Mouse (Mus musculus) lung, postnatal 4 days (tissue): Measurements from ENCODE around the gene Kdm6a.

Experiments used
- DNase-seq, 2 experiments: peaks; one replicate each; pipeline ENCODE4 v3.0.0; 2021

Gene Kdm6a

DNA sequence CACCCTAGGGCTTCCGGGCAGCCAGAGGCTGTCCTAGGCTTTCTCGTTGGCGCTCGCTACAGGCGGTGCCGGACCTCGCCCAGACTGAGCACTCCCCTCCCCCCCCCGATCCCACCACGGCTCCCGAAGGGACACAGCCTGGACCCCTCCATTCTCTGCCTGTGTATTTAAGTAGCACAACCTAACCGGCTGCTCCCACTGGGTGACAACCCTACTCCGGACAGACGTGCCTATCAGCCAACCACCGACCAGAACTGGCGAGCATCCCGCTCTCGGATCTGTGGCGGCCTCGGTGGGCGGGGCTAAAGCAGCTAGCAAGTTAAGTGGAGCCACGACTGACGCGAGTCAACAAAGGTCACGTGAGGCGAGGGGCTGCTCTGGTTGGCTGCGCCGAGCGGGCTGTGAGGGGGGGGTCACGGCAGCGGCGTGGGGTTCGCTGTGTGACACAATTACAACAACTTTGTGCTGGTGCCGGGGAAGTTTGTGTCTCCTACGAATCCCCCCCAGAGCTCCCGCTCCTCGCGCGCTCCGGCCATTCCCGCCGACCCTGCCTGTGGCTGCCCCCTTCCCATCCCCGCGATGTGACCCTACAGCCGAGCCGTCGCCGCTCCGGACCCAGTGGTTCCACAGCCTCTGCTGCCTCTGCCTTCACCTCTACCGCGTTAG is at the start of gene Kdm6a:
Gene Kdm6a (plus strand): TSS at position 384 of the 666 bp plus-strand sequence.
- DNase-seq, result peak; percentile 99 to 100

DNA sequence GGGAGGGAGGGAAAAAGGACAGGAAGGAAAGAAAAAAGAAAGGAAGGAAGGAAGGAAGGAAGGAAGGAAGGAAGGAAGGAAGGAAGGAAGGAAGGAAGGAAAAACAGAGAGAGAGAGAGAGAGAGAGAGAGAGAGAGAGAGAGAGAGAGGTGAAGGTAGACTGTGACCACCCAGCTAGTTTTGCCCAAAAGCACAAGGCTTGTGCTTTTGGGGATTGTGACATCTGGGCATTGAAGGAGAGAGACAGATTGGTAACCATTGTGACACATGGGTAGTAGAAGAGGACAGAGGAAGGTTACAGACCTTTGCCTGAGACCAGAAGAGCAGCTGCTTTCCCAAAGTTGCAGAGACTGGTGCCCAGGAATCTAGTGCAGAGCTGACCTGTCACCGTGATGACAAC is 16.8 kb upstream of the Kdm6a start, which contains the start of gene Dusp21:
Gene Dusp21 (plus strand): TSS at position 301 of the 400 bp plus-strand sequence.
- no peak for DNase-seq

DNA sequence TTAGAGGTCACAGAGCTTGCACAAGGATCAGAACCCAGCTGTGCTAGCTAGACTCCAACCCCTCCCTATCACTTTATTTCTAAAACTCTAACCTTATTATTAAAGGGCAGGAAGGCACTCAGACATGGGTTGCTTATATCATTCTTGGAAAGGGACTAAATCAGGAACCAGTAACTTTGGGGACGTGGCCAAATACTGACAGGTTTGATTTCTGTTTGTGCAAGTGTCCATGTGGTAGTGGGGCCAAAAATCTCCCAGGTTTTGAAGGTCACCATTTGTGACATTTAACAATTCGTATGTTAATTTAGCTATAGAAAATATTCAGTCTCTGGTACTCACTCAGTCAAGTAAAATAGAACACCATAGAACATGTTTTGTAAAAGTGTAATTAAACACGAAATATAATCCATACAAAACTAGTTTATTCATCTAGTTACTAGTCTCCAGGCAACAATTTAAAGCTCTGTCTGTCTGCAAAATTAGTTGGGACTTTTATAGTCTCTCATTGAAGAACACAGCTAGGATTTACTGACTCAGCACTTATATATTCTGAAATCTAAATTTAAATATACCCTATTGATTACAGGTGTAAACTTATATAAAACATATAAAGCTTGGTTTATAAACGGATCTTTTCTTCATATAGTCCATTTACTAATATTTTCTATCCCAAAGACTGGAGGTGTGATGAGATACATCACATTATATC is 1.5 kb upstream of the Kdm6a start:
- DNase-seq, result no peak

DNA sequence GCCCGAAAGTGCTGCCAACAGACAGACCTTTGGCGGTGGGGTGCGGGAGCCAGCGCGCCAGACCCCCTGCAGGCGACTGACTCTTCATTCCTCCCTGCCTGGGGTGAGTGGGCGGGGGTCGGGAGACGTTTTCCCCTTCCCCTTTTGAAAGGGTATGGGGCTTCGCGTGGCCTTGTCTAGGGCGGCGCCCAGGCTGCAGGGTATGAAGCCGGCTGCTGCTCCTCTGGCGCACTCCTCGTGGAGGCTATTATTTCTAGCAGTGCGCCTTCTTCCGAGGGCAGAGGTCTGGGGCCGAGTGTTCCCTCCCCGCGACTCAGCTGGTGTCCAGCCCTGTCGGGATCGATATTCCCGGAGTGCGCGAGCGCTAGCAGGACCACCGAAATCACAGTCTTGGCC is 581 bp upstream of the Kdm6a start:
- DNase-seq, result no peak

DNA sequence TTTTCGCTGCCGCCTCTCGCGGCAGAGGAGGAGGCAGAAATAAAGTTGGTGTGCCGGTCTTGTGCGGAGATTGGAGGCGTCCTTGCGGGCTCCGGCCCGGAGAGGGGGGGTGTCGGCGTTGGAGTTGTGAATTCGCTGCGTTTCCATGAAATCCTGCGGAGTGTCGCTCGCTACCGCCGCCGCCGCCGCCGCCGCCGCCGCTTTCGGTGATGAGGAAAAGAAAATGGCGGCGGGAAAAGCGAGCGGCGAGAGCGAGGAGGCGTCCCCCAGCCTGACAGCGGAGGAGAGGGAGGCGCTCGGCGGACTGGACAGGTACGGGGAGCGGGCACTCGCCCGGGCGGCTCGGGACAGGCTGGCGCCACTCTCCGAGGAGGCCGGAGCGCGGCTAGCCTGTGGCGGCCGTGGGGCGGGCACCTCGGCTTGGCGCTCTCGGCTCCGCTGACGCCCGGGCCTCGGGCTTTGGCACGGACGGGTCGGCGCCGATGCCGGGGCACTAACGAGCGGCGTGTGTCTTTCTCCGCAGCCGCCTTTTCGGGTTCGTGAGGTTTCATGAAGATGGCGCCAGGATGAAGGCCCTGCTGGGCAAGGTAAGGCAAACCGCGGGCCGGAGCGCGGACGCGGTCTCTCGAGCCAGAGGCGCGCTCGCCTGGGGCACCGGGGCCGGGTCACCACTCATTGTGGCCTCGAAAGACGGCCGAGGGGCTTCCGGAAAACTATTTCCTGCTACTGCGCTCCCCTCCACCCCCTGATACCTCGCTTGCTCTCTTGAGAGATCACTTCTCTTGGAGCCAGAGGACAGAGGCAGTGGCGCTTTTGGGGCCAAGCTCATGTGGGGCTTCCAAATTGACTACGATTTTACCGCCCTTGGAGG is 721 bp downstream of the Kdm6a start:
- DNase-seq, result peak; percentile 67 to 79

DNA sequence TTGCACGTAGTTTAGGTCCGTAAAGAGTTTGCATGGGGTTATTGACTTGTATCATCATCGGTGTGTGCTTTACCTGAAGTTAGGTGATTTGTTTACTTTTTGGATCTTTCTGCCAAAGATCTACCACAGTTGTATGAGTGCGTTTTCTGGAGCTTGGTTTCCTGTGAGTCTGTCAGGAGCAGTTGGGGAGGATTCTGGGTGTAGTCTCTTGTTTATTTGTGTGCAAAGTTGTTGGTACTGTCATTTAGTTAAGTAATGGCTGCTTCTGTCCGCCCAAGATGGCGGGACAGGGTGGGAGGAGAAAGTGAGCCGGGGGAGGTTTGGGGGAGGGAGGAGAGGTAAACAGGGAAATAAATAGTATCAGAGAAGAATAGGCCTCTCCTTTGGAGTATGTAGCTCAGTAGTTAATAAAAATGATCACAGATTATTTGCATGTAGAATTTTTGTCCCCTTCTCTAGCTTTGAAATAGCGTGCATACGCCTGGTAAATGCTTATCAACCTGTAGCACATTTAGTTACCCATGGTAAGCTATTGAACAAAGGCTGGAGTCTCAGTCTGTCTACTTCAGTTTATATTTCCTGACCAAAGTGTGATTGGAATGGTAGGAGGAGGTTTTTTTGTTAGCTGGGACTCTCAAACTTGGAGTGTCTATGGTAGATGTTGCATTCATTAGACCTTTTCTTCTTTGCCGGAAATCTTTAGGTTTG is 1.7 kb downstream of the Kdm6a start:
- peak; percentile 20 to 34 for DNase-seq

DNA sequence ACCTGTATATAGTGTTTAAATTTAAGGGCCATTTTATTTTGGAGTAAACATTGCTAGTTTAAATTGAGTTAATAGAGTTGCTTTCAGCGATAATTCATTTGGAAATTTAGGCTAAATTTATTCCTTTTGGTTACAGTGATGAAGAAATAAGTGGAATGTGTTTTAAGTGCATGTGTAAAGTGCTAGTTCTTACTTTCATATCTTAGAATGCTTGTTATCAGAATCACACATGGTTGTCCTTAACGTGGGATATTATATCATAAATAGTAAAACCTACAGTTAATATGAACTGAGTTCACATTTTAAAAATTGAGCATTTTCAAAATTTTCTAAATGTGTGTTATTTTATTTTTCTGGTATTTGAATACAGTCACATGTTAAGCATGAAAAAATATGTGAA is 2.7 kb downstream of the Kdm6a start:
- DNase-seq, result no peak

DNA sequence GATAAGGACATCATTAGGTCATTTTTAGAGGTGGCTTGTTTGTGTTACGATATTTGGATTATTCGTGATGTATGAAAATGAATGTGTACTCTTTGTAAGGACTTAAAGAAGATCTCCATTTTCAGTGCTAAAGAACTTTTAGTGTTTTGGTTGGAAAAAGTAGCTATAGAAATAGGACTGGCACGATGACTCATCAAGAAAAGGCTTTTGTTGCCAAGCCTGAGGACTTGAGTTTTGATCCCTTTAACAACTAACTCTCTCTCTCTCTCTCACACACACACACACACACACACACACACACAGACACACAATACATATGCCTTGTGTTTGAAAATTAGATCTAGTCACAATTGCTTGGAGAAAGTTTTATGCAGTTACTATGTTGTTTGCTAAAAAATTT is 4.6 kb downstream of the Kdm6a start:
- DNase-seq, result no peak

DNA sequence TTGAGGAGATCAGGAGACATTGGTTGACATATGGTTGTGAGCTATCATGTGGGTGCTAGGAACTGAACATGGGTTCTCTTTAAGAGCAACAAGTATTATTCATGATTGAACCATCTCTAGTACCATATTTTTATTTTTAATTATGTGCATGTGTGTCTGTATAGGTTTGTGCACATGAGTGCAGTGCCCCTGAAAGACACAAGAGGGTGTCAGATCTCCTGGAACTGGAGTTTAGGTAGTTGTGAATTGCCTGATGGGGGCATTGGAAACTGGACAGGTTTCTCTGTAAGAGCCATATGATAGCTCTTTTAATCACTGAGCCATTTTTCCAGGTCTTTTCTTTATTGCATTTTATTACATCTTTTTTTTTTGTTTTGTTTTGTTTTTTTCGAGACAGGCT is 6.6 kb downstream of the Kdm6a start:
- DNase-seq, result no peak

DNA sequence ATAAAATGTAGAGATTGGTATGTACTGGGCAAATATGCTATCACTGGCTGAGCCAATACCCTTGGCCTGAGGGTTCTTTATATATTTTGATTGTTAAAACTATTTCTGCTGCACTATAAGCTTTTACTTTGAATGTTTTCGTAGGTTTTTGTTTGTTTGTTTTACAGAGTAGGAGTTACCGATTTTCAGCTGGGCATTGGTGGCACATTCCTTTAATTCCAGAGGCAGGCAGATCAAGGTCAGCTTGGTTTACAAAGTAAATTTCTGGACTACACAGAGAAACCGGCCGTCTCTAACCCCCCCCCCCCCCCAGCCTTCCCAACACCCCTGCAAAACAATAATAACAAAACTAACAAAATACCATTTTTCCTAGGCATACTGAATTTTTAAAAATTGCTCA is 12.5 kb downstream of the Kdm6a start:
- DNase-seq, result no peak

DNA sequence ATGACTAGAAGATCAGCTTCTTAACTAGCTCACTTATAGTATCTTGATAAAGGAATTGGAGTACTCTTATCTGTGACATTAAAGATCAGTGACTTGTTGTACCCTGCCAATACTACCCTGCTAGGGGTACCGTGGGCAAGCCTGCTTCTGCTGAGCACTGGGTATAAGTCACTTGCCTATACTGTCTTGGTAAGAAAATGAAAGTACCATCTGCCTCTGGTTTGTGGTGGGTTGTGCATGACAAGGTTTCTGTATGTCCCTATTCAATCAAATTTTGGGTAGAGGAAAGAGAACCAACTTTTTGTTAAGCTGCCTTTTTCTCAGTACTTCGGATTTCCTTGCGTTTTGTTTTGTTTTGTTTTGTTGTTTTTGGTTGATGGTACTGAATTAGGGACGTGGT is 15.4 kb downstream of the Kdm6a start:
- no peak for DNase-seq

DNA sequence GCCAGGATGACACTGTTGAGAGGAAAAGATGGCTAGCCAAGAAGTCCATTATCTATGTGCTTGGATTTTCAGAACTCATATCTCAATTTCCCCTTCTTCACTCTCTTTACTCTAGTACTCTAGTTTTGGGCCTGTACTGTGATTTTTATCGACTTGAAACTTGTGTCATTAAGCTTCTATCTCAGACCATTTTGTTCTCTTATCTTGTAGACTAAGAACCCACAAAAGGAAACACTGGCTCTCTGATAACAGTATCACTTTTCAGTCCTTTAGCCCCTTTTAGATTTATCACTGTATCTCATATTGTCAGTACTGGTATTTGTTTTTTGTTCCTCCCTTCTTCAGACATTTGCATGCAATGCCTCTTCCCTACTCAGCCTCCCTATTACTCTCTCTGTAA is 17.1 kb downstream of the Kdm6a start:
- DNase-seq, result no peak

DNA sequence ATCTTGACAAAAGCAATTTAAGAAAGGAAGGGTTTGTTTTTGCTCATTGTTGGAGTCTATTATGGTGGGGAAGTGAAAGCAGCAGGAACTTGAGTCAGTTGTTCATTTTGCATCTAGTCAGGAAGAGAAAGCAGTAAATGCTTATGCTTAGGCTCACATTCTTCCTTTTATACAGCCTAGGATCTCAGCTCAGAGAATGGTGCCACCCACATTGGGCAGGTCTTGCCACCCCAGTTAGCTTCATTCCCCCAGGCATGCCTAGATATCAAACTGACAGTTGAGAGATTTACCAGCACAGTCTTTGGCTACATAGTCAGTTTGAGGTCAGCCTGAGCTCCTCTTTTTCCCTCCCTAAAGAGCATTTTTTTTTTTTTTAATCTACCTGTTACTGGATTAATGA is 24.8 kb downstream of the Kdm6a start:
- DNase-seq, result no peak

DNA sequence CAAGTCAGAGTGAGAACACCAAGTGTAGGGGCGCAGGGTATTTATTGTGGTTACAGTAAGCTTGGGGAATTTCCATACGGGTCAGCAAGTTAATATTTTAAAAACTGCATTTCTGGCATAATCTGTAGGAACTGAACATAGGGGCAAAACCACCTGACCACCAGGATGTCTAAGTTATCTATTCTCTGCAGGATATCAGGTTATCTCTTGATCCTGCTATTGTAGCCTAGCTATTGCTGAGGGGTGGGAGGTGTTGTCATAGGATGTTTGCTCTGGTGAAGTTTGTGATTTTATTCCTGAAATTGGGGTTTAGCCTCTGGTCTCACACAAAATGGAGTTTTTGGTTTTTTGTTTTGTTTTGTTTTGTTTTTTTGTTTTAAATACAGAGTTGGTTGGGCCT is 25.9 kb downstream of the Kdm6a start:
- DNase-seq, result no peak

DNA sequence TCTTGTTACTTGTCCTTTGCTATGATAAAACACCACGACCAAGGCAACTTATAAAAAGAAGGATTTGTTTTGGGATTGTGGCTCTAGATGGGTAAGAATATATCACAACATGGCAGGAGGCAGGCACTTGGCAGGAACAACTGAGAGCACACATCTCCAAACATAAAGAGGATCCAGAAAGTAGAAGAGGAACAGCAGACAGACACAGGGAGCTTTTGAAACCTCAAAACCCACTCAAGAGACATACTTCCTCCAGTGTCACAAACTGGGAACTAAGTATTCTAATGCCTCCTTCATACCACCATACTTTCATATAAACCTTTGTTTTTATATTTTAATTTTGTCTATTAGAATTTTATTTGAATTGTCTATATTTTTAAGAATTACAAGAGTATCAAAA is 77.2 kb downstream of the Kdm6a start:
- no peak for DNase-seq

DNA sequence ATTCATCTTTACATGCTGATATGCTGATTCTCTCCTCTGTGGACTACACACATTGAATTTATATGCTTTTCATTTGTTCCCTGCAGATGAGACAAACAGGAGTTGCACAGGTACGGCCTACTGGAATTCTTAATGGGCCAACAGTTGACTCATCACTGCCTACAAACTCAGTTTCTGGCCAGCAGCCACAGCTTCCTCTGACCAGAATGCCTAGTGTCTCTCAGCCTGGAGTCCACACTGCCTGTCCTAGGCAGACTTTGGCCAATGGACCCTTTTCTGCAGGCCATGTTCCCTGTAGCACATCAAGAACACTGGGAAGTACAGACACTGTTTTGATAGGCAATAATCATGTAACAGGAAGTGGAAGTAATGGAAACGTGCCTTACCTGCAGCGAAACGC is 88.2 kb downstream of the Kdm6a start:
- no peak for DNase-seq

DNA sequence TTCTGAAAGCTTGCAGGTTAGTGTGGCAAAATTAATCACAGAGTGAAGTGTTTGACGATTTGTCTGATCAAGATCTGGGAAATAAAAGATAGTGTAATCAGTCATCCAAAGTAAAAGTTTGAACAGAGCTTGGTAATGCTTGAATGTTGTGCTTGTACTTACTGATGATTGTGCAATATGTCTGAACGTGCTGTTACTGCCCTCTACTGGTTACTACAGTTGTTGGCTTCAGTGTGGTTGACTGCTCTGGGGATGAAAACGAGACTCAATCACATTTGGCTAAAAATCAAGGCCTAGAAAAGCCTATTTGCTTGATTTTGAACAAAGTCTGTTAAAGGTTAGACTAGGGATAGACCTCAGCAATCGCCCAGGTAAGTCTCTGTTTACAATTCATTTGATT is 92.4 kb downstream of the Kdm6a start:
- DNase-seq, result peak in 1 of 2 experiments; percentile 60

DNA sequence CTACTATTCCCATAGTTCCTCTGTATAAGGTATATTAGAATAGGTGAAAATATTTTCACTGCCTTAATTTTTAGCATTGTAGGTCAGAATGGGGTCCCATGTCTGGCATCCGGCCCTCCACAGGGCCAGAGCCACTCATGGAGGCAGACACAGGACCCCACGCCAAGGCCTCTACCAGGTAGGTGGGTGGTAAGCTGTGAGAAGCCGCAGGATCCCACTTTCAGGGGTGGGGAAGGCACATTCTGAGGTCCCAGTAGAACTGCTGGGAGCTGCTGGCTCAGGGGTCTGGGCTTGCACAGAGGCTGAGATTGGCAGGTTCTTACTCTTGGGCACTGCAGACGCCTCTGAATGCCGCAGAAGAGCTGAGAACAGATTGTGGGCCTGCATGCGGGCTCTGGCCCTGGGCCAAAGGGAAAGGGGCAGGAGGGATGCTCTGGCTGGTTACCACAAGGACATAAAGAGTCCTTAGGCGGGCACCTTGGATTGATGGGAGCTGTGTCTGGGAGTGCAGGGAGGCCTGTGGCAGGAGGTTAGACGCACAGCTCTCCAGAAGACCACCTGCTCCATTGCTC is 95.9 kb downstream of the Kdm6a start:
- no peak for DNase-seq

DNA sequence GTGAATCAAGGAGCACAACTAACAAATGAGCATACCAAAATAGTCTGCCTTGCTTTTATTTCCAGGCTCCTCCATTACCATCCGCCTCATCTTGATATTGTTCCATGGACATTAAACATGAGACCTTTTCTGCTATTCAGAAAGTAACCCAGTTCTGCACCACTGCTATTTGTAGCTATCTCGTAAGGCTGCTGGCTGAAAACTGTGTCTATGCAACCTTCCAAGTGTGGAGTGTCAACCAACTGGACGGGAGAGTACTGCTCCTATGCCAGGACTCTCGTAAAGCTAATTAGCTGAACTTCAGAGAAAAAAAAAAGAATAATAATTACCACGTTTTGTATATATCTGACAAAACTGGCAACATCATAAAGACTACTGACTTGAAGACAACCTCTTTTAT is 116.2 kb downstream of the Kdm6a start:
- DNase-seq, result no peak

DNA sequence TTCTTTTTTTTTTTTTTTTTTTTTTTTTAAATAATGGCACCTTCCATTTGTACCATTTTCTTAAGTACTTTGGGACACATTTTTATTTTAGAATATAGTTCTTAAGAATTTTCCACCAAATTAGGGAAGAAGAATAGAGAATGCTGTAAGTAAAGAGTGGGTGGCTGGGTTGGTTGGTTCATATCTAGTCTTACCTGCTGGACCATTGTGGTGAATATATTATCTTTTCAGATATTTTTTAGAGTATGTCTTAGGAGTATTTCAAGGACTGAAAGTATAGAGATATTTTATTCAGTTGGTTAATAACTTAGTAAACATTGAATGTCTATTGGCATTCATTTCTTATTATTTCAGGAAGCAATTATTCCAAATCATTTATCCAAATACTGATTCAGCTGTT is 117.8 kb downstream of the Kdm6a start:
- DNase-seq, result no peak
